Mouse (Mus musculus): ENCODE measurements around the gene Apol11a. TPM values are rescaled to one million over a fixed set of nuclear protein-coding genes. Genes with fewer than 3 reads are reported as not detected.
"Not testable (repeated sequence)": the region's sequence is repeated elsewhere in the genome, so short reads cannot be mapped to it uniquely, and the experiment has no call there.

Gene Apol11a
- not detected for total RNA-seq (2021)

DNA sequence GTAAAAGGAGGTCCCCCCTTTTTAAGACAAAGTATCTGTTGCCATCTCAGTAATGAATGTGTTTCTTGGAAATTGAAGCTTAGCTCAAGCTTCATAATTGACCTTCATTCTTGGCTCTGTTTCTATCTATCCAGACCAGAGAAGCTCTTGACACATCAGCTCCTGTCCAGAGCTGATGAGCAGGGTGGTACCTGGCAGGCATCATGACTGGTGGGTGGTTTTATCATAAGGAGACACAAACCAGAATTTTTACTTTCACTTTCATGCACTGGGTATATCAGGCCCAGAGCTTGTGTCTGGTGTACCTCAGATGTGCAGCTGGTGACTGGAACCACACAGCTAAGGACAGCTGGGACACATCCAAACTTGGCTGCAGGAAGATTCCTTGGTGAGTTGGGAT lies at the start of gene Apol11a:
Gene Apol11a, plus strand, starts transcription at position 306 of the 400 bp plus-strand sequence.
- DNase-seq (ENCODE audit: extremely low spot score in 1 of 2, low spot score in 2 of 2); intact Hi-C loops (cut with DNase I): not testable (repeated sequence)

DNA sequence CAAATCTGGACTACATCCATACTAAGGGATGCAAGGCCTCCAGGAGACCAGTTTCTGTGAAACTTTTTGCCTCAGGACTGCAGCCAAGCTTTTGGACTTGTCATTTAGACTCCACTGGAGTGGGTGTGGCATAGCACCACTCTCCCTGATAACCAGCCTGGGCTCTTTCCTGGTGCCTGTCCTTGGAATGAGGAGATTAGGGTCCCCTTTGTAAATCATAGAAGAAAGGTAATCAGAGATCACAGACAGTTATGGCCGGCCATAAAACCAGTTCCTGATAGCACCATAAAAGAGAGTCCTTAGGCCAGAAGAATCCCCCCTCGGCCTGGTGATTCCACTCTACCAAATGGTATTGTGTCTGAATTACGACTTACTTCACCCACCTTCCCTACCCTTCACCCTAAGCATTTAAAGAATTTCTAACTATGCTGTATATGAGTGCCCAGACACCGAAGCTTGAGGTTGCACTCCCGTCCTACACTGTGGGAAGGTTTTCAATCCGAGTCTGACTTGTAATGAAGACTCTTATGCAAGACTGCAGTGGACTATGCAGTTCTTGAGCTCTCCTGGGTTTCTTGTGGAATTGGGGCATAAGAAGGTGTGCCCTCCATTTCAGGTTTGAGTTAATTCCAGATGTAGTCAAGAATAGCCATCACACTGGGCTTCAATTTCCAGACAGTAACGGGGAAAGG lies 33.2 kb upstream of the Apol11a start:
- intact Hi-C loops (cut with DNase I); DNase-seq (ENCODE audit: extremely low spot score in 1 of 2, low spot score in 2 of 2): not testable (repeated sequence)

DNA sequence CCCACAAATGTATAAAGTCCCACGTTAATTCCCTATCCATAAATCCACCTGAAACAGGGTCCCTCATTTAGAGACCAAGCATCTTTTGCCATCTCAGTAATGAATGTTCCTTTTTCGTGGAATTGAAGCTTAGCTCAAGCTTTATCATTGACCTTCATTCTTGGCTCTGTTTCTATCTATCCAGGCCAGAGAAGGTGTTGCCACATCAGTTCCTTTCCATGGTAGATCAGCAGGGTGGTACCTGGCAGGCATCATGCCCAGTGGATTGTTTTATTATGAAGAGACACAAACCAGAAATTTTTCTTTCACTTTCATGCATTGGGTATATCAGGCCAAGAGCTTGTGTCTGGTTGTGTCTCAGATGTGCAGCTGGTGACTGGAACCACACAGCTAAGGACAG lies 31.4 kb upstream of the Apol11a start, which contains the start of gene Apol10a:
Gene Apol10a, plus strand, starts transcription at position 355 of the 400 bp plus-strand sequence.
- DNase-seq (ENCODE audit: extremely low spot score in 1 of 2, low spot score in 2 of 2); intact Hi-C loops (cut with DNase I): not testable (repeated sequence)

DNA sequence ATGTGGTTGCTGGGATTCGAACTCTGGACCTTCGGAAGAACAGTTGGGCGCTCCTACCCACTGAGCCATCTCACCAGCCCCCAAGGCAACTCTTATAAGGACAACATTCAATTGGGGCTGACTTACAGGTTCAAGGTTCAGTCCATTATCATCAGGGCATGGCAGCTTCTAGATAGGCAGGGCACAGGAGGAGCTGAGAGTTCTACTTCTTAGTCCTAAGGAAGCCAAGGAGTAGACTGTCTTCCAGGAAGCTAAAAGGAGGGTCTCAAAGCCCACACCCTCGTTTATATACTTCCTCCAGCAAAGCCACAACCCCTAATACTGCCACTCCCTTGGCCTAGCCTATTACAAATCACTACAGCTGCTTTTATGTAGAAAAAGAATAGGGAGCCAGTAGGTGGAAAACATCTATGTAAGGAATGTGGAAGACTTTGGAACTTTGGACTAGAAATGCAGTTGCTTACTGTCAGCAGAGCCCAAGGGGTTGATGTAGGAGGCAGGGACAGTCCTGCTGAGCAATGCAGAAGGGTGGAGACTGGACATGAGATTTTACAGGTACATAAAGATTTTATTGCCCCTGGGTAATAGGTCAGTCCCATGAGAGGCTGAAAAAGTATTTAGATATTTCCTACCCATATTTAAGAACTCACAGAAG lies 25.8 kb upstream of the Apol11a start:
- DNase-seq (ENCODE audit: extremely low spot score in 1 of 2, low spot score in 2 of 2): no peak
- intact Hi-C loops (cut with DNase I): no loop called here

DNA sequence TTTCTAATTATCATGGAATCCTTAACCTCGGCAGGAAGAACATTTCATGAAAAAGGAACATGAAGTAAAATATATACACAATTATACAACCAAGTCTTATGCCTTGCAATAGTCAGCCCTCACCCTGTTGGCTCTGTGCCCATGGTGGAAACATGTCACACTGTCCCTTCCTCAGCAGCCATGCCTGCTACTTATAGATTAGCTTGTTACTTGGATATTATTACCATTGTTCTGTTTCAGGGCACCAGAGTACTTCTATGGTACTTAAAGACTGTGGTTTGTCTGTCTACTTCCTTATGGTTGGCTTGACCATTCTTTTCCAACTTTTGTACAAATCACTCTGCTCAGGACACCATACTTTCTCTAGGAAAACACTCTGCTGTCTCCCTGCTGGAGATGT lies 14.9 kb upstream of the Apol11a start:
- DNase-seq (ENCODE audit: extremely low spot score in 1 of 2, low spot score in 2 of 2); intact Hi-C loops (cut with DNase I): not testable (repeated sequence)

DNA sequence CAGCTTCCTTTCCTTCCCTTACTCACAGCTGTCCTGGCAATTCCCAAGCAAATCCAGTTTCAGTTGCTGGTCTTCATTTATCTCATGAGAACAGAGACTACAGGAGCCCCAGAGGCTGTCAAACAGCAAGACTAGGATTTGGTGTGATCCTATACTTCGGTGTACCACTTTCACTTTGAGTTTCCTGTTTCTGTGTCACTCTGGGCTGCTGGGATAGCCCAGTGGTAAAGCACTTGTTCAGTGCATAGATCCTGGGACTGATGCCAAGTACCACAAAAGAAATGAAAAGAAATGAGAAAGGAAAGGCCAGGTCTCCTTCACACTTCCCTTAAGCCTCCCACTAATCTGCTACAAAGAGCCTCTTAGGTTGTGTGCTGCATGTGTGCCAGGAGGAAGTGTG lies 13.4 kb upstream of the Apol11a start:
- intact Hi-C loops (cut with DNase I); DNase-seq (ENCODE audit: extremely low spot score in 1 of 2, low spot score in 2 of 2): not testable (repeated sequence)

DNA sequence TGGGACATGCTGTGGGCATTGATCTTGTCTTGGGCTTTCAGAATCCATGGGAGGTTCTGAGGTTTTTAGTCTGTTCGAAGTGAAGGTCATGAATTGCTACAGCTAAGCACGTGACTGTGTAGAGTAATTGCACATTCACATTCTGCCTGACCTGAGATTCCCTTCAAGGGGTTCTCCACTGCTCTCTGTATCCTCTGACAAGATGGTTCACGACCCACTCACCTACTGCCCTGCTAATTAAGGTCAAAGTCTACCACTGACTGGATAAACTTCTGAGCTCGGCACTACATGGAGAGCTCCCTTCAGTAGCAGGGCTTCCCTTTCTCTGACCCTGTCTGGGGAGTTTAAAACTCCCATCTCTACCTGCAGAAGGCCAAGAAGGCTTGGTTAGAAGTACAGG lies 12.5 kb downstream of the Apol11a start:
- intact Hi-C loops (cut with DNase I): loop anchor here (5.0 kb wide), 1 partner anchor 112 kb away; no protein-coding TSS in a partner anchor
- DNase-seq (ENCODE audit: extremely low spot score in 1 of 2, low spot score in 2 of 2): not testable (repeated sequence)

DNA sequence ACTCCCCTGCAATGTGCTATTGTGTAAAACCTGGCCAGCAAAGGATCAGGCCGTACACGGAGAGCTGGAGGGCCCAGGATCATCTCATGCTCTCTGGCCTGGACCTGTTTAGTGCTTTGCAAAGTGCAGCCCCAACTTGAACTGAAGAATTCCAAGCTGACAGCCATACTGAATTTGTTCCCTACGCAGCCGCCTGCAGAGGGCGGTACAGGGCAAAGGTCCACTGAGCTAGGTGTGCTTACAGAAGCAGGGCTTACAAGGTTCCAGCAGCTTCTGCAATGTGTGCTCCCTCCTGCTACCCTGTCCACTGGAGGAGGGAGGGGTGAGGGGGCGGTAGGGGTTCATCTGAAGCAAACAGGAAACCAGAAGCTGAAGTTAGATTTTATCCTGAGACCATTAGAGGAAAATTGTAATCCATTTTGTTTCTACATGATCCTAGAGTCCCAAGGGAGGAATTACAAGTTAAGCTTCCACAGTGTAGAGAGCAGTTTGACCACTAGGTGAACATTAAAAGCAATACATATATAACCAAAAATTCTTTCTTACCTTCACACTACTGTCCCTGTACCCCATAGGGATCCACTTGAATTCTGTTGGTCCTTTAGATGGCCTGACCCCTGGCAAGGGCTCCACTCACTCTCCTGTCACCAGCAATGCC lies 15.2 kb downstream of the Apol11a start:
- peak in 1 of 2 experiments; percentile 66 for DNase-seq (ENCODE audit: extremely low spot score in 1 of 2, low spot score in 2 of 2)
- intact Hi-C loops (cut with DNase I): loop anchor here (5.0 kb wide), 1 partner anchor 109 kb away; no protein-coding TSS in a partner anchor

DNA sequence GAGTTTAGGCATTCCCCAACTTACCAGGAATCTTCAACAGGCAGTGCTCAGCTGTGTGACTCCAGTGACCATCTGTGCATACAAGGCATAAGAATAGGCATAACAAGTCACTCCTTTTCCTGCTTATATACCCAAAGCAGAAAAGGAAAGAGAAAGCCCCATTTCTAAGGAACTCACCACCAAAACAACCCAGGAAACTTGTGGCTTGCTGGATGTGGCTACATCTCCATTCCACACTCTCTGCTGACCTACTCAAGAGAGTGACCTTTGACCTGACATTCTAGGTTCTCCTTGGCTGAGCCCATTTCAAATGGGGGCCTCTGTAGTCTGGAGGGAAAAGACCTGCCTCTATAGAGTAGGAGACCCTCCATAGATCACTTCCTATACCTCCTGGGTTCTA lies 25.1 kb downstream of the Apol11a start, which contains the start of gene Apol7c:
Gene Apol7c, minus strand, starts transcription at position 101 of the 400 bp plus-strand sequence.
- no peak for DNase-seq (ENCODE audit: extremely low spot score in 1 of 2, low spot score in 2 of 2)
- intact Hi-C loops (cut with DNase I): no loop called here

DNA sequence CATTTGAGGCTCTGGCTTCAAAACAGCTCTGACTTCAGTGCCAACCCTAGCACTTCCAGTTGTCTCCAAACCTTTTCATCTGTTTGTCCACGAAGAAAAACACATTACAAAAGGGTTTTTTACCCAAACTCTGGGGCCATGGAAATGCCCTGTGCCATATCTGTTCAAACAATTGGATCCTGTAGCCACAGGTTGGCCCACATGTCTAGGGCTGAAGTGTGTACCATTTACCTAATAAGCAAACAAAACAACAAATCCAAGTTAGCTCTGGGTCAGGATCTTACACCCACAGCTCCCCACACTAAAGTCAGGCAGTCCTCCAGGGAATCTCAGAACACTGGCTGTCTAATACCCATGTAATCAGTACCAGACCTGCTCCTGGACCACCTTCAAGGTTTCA lies 31.1 kb downstream of the Apol11a start:
- not testable (repeated sequence) for DNase-seq (ENCODE audit: extremely low spot score in 1 of 2, low spot score in 2 of 2)
- intact Hi-C loops (cut with DNase I): loop anchor here (2.0 kb wide), 1 partner anchor 74 kb away; no protein-coding TSS in a partner anchor

DNA sequence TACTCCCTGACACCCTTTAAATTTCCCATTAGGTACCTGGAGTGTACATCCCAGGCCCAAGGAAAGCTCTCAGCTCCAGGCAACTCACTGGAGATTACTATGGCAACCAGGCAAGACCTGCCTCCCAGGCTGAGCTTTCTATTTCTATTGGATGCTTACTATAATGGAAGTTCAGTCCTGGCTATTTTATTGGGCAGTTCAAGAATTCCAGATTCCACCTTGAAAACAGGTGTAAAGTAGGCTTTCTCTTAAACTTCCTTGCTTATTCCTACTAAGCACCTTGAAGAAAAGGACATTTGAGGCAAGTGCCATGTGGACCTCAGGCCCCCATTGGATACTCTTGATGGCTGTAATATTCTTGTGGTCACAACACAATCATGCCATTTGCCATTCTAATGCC lies 53.7 kb downstream of the Apol11a start, which contains the start of gene 1700025B11Rik:
Gene 1700025B11Rik, minus strand, starts transcription at position 101 of the 400 bp plus-strand sequence.
- intact Hi-C loops (cut with DNase I): no loop called here
- no peak for DNase-seq (ENCODE audit: extremely low spot score in 1 of 2, low spot score in 2 of 2)

DNA sequence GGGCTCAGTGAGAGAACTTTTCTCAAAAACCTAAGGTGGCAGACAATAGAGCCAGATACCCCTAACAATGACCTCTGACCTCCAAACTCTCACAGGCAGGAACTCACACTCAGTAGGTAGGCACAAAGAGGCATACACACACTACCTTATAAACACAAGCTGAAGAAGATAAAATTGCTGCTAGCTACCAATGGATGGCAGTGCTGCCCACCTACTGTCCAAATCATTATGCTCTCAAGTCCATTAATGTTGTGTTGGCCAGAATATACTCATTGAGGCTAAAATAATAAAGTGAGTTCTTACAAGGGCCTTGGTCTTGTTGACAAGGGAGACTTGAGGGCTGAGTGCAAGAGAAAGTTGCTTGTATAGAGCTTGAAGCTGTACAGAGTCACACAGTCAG lies 55.1 kb downstream of the Apol11a start:
- intact Hi-C loops (cut with DNase I): no loop called here
- no peak for DNase-seq (ENCODE audit: extremely low spot score in 1 of 2, low spot score in 2 of 2)

Other genes with a start within 250 kb of the Apol11a start
- gene Rbfox2, start 201.3 kb upstream of the Apol11a start, total RNA-seq (2021): 100 to 1,000 TPM; 262 to 269 TPM
- gene Apol7a, start 109.2 kb upstream of the Apol11a start, total RNA-seq (2021): under 1 TPM; 0.49 to 0.71 TPM
- under 1 TPM; 0.55 to 0.81 TPM for gene Apol9a, start 97.1 kb upstream of the Apol11a start, total RNA-seq (2021)
- gene Apol7b, start 60.8 kb upstream of the Apol11a start, total RNA-seq (2021): under 1 TPM in 1 of 2 experiments, not detected in 1; 0.32 TPM
- not detected for gene Apol10a, start 31.2 kb upstream of the Apol11a start, total RNA-seq (2021)
- gene Apol7c, start 25.0 kb downstream of the Apol11a start, total RNA-seq (2021): not detected
- gene 1700025B11Rik, start 53.6 kb downstream of the Apol11a start, total RNA-seq (2021): not detected
- gene Apol10b, start 87.9 kb downstream of the Apol11a start, total RNA-seq (2021): not detected
- not detected for gene Gm36245, start 91.0 kb downstream of the Apol11a start, total RNA-seq (2021)
- not detected for gene Apol11b, start 135.0 kb downstream of the Apol11a start, total RNA-seq (2021)
- not detected for gene Apol7e, start 190.6 kb downstream of the Apol11a start, total RNA-seq (2021)
- under 1 TPM in 1 of 2 experiments, not detected in 1; 0.30 TPM for gene Apol9b, start 220.8 kb downstream of the Apol11a start, total RNA-seq (2021)
- 1 to 10 TPM in 1 of 2 experiments, under 1 TPM in 1; 0.97 to 1.2 TPM for gene Apol8, start 248.7 kb downstream of the Apol11a start, total RNA-seq (2021)

All from left cerebral cortex, postnatal 10 days (tissue).